Mouse (Mus musculus): ENCODE results near the gene B3gat1. TPM values are rescaled to one million over a fixed set of nuclear protein-coding genes. Genes with fewer than 3 reads are reported as not detected.

Gene B3gat1
- 26.1 and 31.0 TPM in 2 replicates for polyA plus RNA-seq (2012; rRNA removed)

DNA sequence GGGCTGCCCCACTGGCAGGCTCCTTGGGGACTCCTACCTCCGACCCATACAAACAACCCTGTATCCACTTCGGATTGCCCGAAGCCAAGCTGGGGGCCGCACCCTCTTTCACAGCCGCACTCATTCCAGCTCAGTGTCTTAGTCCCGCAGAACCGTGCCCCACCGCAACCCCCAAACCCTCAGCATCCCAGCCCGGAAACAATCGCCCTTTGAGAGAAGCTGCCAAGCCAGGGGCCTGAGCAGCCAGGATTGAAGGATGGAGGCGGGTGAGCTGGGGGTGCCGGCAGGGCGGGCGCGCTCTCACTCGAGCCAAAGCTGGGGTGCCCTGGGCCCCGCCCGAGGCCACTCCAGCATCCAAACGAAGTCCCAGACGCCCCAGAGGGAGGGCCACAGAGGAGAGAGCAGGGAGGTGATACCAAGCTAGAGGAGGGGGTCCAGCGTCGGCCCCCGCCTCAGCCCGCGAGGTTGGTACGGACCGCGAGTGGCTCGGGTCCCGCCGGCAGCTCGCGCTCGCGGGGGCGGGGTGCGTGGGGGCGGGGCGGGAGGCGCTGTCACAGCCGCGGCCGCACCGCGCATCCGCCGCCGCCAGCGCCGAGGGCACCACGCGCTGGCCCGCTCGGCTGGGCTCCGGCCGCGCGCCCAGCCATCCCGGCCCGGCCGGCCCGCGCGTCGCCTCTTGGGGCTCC lies at the start of gene B3gat1:
Gene B3gat1, plus strand, starts transcription at position 523 of the 686 bp plus-strand sequence.

GRCm38 (mm10) chr9:26805935-26806666 lies 72.6 kb downstream of the B3gat1 start, which contains the start of gene Glb1l2:
Glb1l2 (minus strand) TSS chr9:26806468.

Other genes with a start within 250 kb of the B3gat1 start
- 3.5 and 5.6 TPM in 2 replicates for gene Glb1l2, start 72.7 kb downstream of the B3gat1 start, polyA plus RNA-seq (2012; rRNA removed)
- not detected in 2 replicates for gene Glb1l3, start 127.2 kb downstream of the B3gat1 start, polyA plus RNA-seq (2012; rRNA removed)
- 0.04 and 0.11 TPM in 2 replicates for gene Gm1110, start 189.4 kb downstream of the B3gat1 start, polyA plus RNA-seq (2012; rRNA removed)

Measured in central nervous system, embryonic 11.5 days (tissue).